Mouse (Mus musculus): Measurements from ENCODE around the gene Ktn1.

Gene Ktn1

GRCm38 (mm10) chr14:47753561-47753960, 105.3 kb downstream of the Ktn1 start:
- in situ Hi-C loops (cut with MboI, MseI), result loop anchor here (5.0 kb wide), 2 partner anchors 604 to 614 kb away; no protein-coding TSS in a partner anchor

GRCm38 (mm10) chr14:47754253-47754897, 106.1 kb downstream of the Ktn1 start:
- in situ Hi-C loops (cut with MboI, MseI), result loop anchor here (5.0 kb wide), 2 partner anchors 603 to 613 kb away; no protein-coding TSS in a partner anchor

- in situ Hi-C loops (cut with MboI, MseI), result no loop called here
Measured at GRCm38 (mm10) chr14:47756411-47757065, 108.3 kb downstream of the Ktn1 start.

- in situ Hi-C loops (cut with MboI, MseI), result no loop called here
Measured at GRCm38 (mm10) chr14:47765192-47765591, 116.9 kb downstream of the Ktn1 start.

- in situ Hi-C loops (cut with MboI, MseI), result no loop called here
Measured at GRCm38 (mm10) chr14:47765796-47766195, 117.5 kb downstream of the Ktn1 start.

- in situ Hi-C loops (cut with MboI, MseI), result no loop called here
Measured at GRCm38 (mm10) chr14:47766373-47766772, 118.1 kb downstream of the Ktn1 start.

GRCm38 (mm10) chr14:47771496-47771895, 123.2 kb downstream of the Ktn1 start:
- in situ Hi-C loops (cut with MboI, MseI), result loop anchor here in 1 of 2 experiments (10.0 kb wide), 1 partner anchor 1997 kb away; no protein-coding TSS in a partner anchor

GRCm38 (mm10) chr14:47775543-47775942, 127.3 kb downstream of the Ktn1 start:
- in situ Hi-C loops (cut with MboI, MseI), result loop anchor here in 1 of 2 experiments (10.0 kb wide), 1 partner anchor 2001 kb away; no protein-coding TSS in a partner anchor

GRCm38 (mm10) chr14:47776260-47777035, 128.2 kb downstream of the Ktn1 start:
- in situ Hi-C loops (cut with MboI, MseI), result loop anchor here in 1 of 2 experiments (10.0 kb wide), 1 partner anchor 2002 kb away; no protein-coding TSS in a partner anchor

GRCm38 (mm10) chr14:47786112-47786511, 137.9 kb downstream of the Ktn1 start:
- in situ Hi-C loops (cut with MboI, MseI), result no loop called here

Data from T-helper 17 cell (primary cell).